ENCODE assay signal across 23 mouse cellular contexts in the genomic region with DNA sequence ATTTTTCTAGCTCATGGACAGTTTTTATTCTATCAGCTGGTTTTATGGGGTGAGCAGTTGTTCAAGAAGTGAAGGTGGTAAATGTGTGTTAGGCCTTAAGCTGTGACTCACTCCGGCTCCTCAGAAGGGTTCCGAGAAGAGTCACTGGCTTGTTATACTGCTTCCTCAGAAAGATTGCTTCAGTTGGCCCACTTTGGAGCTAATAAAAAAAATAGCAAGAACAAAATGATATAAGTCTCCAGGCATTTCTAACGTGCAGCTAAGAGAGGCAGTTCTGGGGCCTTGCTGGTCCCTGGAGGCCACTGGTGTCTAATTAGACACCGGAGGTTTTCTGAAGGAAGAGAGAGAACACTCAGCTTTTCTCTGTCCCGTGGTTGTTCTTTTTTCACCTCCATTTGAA. TPM values are rescaled to one million over a fixed set of nuclear protein-coding genes. Genes with fewer than 3 reads are reported as not detected.
DNase-seq lines count a peak whose midpoint lies in the region; ATAC-seq and TF ChIP-seq lines count a peak whose summit lies in the region.
"Had no signal": no experiment of that assay in that cellular context is flagged by ENCODE, and none has a peak within 500 bp of the region (broad histone marks: within the 10 kb centered on the region; RNA-seq: fewer than 3 reads in every experiment).

No protein-coding gene starts in this region.

- H3K27me3 ChIP-seq in liver, embryonic 11.5 days (replicated peaks; ENCODE audit: control insufficient read depth, insufficient read depth, low read length), result no peaks in the 10 kb centered on the region
- no peaks in the 10 kb centered on the region for H3K27me3 ChIP-seq in hindbrain, embryonic 14.5 days (ENCODE audit: control insufficient read depth, insufficient read depth, low read length)
- H3K27me3 ChIP-seq in kidney, embryonic 14.5 days (ENCODE audit: control insufficient read depth, insufficient read depth, low read length), result no peaks in the 10 kb centered on the region
- H3K27me3 ChIP-seq: embryonic facial prominence, embryonic 13.5 days; heart, embryonic 15.5 days; hindbrain, embryonic 15.5 days had no signal

- DNase-seq in liver, embryonic 11.5 days (ENCODE audit: low spot score), result peak; percentile 9
- DNase-seq in liver (no peak), NIH3T3 (ENCODE audit: low read depth) (peak; percentile 80)
- DNase-seq in hindbrain, embryonic 14.5 days (ENCODE audit: low spot score), result no peak
- DNase-seq: adrenal gland, adult 8-10 months; cerebellum, adult 11-12 months; cerebellum, adult 9-10 months; cerebellum, postnatal 36 days; gastrocnemius, adult 2 months; gastrocnemius, postnatal 25 days; heart, postnatal 14 days had no signal

- H3K4me3 ChIP-seq in liver, embryonic 11.5 days (ENCODE audit: low read depth, low read length), result no peak overlapping the region
- no peak overlapping the region for H3K4me3 ChIP-seq in embryonic fibroblast, embryonic 13.5 days (ENCODE audit: insufficient read depth, low read length)
- no peak overlapping the region for H3K4me3 ChIP-seq in hindbrain, embryonic 14.5 days (replicated peaks; ENCODE audit: low read length)
- H3K4me3 ChIP-seq in kidney, embryonic 14.5 days (ENCODE audit: low read length), result no peak overlapping the region
- H3K4me3 ChIP-seq: embryonic facial prominence, embryonic 13.5 days; forebrain, embryonic 10.5 days; gastrocnemius, adult 2 months; heart, embryonic 15.5 days; hindbrain, embryonic 10.5 days; hindbrain, embryonic 15.5 days had no signal

- H3K4me1 ChIP-seq in liver, embryonic 11.5 days (replicated peaks; ENCODE audit: control insufficient read depth, insufficient read depth, low read length), result no peaks in the 10 kb centered on the region
- H3K4me1 ChIP-seq in embryonic fibroblast, embryonic 13.5 days (ENCODE audit: control insufficient read depth, insufficient read depth, low read length), result peaks cover 30% of the 10 kb centered on the region
- H3K4me1 ChIP-seq in hindbrain, embryonic 14.5 days (replicated peaks; ENCODE audit: control insufficient read depth, insufficient read depth, low read length), result no peaks in the 10 kb centered on the region
- H3K4me1 ChIP-seq in kidney, embryonic 14.5 days (ENCODE audit: control insufficient read depth, insufficient read depth, low read length), result 0 out of 2 replicates have a peak, but pooled peaks cover 5% of the 10 kb centered on the region
- H3K4me1 ChIP-seq: hindbrain, embryonic 15.5 days had no signal

- WGBS in liver, embryonic 11.5 days, result 82% methylated on average over 5 of the region's 5 CpGs
- WGBS in hindbrain, embryonic 14.5 days, result 74% methylated on average over 5 of the region's 5 CpGs
- 77% methylated on average over 5 of the region's 5 CpGs for WGBS in kidney, embryonic 14.5 days

- H3K36me3 ChIP-seq in liver, embryonic 11.5 days (ENCODE audit: control insufficient read depth, insufficient read depth, low read length), result no peaks in the 10 kb centered on the region
- no peaks in the 10 kb centered on the region for H3K36me3 ChIP-seq in hindbrain, embryonic 14.5 days (replicated peaks; ENCODE audit: control insufficient read depth, insufficient read depth)
- H3K36me3 ChIP-seq in kidney, embryonic 14.5 days (ENCODE audit: control insufficient read depth, insufficient read depth, low read length), result no peaks in the 10 kb centered on the region
- H3K36me3 ChIP-seq: embryonic facial prominence, embryonic 13.5 days; forebrain, embryonic 10.5 days; heart, embryonic 15.5 days; hindbrain, embryonic 10.5 days; hindbrain, embryonic 15.5 days had no signal

- no peak for TF ChIP-seq CTCF in embryonic fibroblast, embryonic 13.5 days (IDR thresholded peaks at IDR 0.05; ENCODE audit: borderline replicate concordance, insufficient read depth, low read length)

- H3K4me2 ChIP-seq in liver, embryonic 11.5 days, result no peak overlapping the region
- no peak overlapping the region for H3K4me2 ChIP-seq in hindbrain, embryonic 14.5 days (replicated peaks)
- no peak overlapping the region for H3K4me2 ChIP-seq in kidney, embryonic 14.5 days (replicated peaks; ENCODE audit: low read depth, low read length)
- H3K4me2 ChIP-seq: embryonic facial prominence, embryonic 13.5 days; heart, embryonic 11.5 days; heart, embryonic 15.5 days; hindbrain, embryonic 15.5 days had no signal

- no peak overlapping the region for H3K27ac ChIP-seq in liver, embryonic 11.5 days (ENCODE audit: low read depth, low read length)
- H3K27ac ChIP-seq in embryonic fibroblast, embryonic 13.5 days (ENCODE audit: insufficient read depth, low read length), result peak overlapping the region; percentile 92
- no peak overlapping the region for H3K27ac ChIP-seq in hindbrain, embryonic 14.5 days
- no peak overlapping the region for H3K27ac ChIP-seq in kidney, embryonic 14.5 days (ENCODE audit: low read depth, low read length)
- H3K27ac ChIP-seq: embryonic facial prominence, embryonic 13.5 days; forebrain, embryonic 10.5 days; gastrocnemius, adult 2 months; heart, embryonic 15.5 days; hindbrain, embryonic 10.5 days; hindbrain, embryonic 15.5 days had no signal

- no peak for TF ChIP-seq POLR2A in embryonic fibroblast, embryonic 13.5 days (IDR thresholded peaks at IDR 0.05; ENCODE audit: low read depth, low read length)

- no peak for ATAC-seq in liver, embryonic 11.5 days (replicated peaks; ENCODE audit: low FRiP score)
- ATAC-seq in hindbrain, embryonic 14.5 days (ENCODE audit: low FRiP score), result no peak
- no peak for ATAC-seq in kidney, embryonic 14.5 days (ENCODE audit: low FRiP score, low TSS enrichment)
- no peak for ATAC-seq in megakaryocyte, adult 5-6 weeks (ENCODE audit: poor library complexity, severe bottlenecking)
- ATAC-seq: forebrain, embryonic 14.5 days; intestine, embryonic 16.5 days had no signal

- no peaks in the 10 kb centered on the region for H3K9me3 ChIP-seq in liver, embryonic 11.5 days (ENCODE audit: control insufficient read depth, low read length)
- H3K9me3 ChIP-seq in hindbrain, embryonic 14.5 days (ENCODE audit: control insufficient read depth, low read length), result no peaks in the 10 kb centered on the region
- H3K9me3 ChIP-seq in kidney, embryonic 14.5 days (ENCODE audit: control insufficient read depth, low read length), result no peaks in the 10 kb centered on the region
- H3K9me3 ChIP-seq: embryonic facial prominence, embryonic 13.5 days; heart, embryonic 15.5 days; hindbrain, embryonic 10.5 days; hindbrain, embryonic 15.5 days had no signal

- no peak overlapping the region for H3K9ac ChIP-seq in liver, embryonic 11.5 days (ENCODE audit: low read depth, low read length)
- no peak overlapping the region for H3K9ac ChIP-seq in hindbrain, embryonic 14.5 days
- no peak overlapping the region for H3K9ac ChIP-seq in kidney, embryonic 14.5 days (ENCODE audit: low read depth, low read length)
- H3K9ac ChIP-seq: embryonic facial prominence, embryonic 13.5 days; heart, embryonic 15.5 days; hindbrain, embryonic 15.5 days had no signal

RNA-seq across cellular contexts. Expression of a gene that starts 38.8 kb away (rescaled TPM):
- polyA plus RNA-seq in liver, embryonic 11.5 days (2014; fragmentation: Nextera tagmentation; extraction: Ambion mirVana), result 11.6 and 12.8 TPM in 2 replicates
- polyA plus RNA-seq in embryonic fibroblast, embryonic 13.5 days (2011; ENCODE audit: insufficient read length, low read depth, missing spikeins), result 14.2 and 22.7 TPM in 2 replicates
- 27.2 and 28.8 TPM in 2 replicates for polyA plus RNA-seq in hindbrain, embryonic 14.5 days (2014; fragmentation: Nextera tagmentation; extraction: Ambion mirVana)
- 12.6 and 27.7 TPM in 2 replicates for polyA plus RNA-seq in kidney, embryonic 14.5 days (2014; fragmentation: Nextera tagmentation; extraction: Ambion mirVana)
- total RNA-seq in megakaryocyte, adult 5-6 weeks (2015), result 0.02 and 0.23 TPM in 2 replicates
- total RNA-seq in megakaryocyte, adult 5-6 weeks (2017), result 0.04 and 0.15 TPM in 2 replicates
- total RNA-seq: MEL had no signal

Comparison
In these comparisons a context has a peak if more than half of its experiments do, and no peak if none do; other contexts are left out.
1. DNase-seq: peak in liver, embryonic 11.5 days (single experiment) and NIH3T3 (single experiment); none in liver (single experiment) and hindbrain, embryonic 14.5 days (single experiment).